Mouse (Mus musculus) gastrocnemius, postnatal 4 days (tissue): ENCODE data around the gene Tmem221. TPM values are rescaled to one million over a fixed set of nuclear protein-coding genes. Genes with fewer than 3 reads are reported as not detected.
"Not testable (repeated sequence)": the region's sequence is repeated elsewhere in the genome, so short reads cannot be mapped to it uniquely, and the experiment has no call there.

Source experiments
- DNase-seq, 2 experiments: peaks; one replicate each; pipeline ENCODE4 v3.0.0; 2021 to 2022; ENCODE audit warnings: low spot score in 2 of 2, mixed read lengths in 2 of 2
- total RNA-seq, 2 experiments: library from RNA; stranded (reverse); gene quantifications; 2 replicates each; pipeline ENCODE4 v1.2.3; 2021

The Tmem221 gene
- total RNA-seq, 2 experiments from 2014 or later, result 0.21 TPM; not detected in 1

DNA sequence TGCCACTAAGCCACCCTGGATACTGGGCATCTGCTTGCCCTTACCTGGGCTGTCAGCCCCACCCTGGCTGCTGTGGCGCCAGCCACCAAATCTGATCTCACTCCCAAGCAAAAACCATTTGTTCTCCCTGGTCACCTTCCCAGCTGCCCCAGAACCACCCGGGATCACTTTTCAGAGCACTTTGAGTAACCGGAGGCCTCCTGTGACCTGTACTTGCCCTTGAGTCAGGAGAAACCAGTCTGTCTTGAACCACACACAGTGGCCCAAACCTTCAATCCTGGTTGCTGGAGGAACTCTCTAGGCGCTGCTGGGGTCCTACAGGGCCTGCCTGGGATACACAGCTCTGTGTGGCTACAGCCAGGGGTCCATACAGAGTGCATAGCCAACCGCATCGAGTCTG lies 5.9 kb downstream of the Tmem221 start:
- DNase-seq, result no peak

- DNase-seq, result no peak
These were observed 7.9 kb downstream of the Tmem221 start for GRCm38 (mm10) chr8:71550754-71551153.

- no peak for DNase-seq
These were observed 11.1 kb downstream of the Tmem221 start for GRCm38 (mm10) chr8:71547590-71547989.

- DNase-seq, result no peak
These were observed 13.6 kb downstream of the Tmem221 start for GRCm38 (mm10) chr8:71545053-71545452.

GRCm38 (mm10) chr8:71543755-71544154 lies 14.9 kb downstream of the Tmem221 start:
- no peak for DNase-seq

- peak; percentile 85 to 95 for DNase-seq
These were observed 15.9 kb downstream of the Tmem221 start, which contains the start of gene Mvb12a for GRCm38 (mm10) chr8:71542632-71543343. TSS of gene Mvb12a (plus strand) at chr8:71542922.

DNA sequence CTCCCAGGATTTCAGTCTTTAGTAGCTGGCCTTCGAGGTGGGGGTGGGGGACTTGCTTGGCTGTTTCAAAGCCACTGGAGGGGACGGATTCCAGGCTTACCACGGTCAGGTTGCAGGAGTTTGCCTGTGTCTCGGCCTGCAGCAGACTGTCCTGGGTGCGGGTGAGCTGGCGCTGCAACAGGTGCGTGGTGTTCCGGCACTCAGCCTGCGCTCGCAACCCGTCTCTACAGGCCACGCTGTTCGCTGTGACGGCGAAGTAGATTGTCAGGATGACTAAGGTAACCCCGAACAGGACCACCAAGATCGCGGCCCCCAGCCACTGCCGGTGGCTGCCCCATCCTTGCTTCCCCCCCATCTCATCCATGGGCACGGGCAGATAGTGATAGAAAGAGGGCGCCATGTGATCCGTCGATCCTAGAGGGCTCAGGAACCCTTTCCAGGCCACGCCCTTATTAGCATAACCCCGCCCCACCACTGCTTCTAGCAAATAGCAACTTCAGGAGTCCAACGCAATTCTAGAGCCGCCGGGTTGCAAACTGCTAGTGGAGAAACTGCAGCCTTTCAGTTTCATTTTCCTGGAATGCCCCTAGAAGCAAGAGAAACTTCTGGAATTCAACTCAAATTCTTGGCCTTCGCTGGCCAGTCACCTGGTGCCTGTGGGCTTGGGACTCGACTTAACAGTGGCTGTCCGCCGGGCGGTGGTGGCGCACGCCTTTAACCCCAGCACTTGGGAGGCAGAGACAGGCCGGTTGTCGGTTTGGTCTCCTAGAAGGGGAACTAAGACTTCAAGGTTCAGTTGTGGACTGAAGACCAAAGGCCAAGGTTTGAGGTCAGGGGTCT lies 21.4 kb downstream of the Tmem221 start, which contains the start of gene Bst2:
TSS of gene Bst2 (minus strand) at position 429 of the 840 bp plus-strand sequence.
- peak; percentile 58 to 85 for DNase-seq

DNA sequence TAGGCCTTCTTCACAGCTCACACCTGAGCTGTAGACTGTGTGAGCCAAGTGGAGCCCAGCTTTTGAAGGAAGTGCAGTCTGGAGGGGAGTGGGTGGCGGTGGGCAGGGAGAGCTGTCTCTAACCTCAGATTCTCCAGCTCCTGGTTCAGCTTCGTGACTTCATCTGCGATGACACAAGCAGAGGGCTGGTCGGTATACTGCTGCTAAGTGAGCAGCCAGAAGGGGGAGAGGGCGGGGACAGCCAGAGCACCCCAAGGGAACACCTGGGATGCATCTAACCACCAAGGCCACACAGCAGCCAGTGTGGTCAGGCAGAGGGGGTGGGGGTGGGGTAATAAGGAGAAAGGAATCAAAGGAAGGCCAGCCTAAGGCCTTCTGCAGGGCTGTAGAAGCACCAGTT lies 23.0 kb downstream of the Tmem221 start:
- no peak for DNase-seq

DNA sequence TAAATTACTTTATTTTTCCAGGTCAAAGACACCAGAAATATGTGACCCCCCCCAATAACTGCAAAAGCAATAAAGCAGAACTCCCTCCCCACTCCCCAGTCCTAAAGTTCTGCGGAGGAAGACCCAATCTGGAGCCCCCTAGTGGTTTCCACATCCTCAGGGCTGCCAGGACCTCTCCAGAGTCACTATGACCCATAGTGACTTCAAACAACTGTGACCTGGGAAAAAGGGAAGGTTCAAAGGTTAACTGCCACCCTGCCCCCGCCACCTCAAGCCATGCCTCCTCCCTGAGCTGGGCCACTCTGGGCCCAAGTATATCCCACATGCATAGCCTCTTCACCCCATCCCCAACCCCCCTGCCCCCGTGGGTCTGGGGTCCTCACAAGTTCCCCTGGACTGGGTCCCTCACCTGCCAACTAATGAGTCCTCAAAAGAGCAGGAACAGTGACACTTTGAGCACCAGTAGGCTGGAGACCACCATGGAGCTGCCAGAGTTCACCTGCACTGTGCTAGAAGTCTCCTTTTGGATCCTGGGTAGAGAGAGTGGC lies 24.3 kb downstream of the Tmem221 start:
- no peak for DNase-seq

GRCm38 (mm10) chr8:71530735-71531467 lies 27.8 kb downstream of the Tmem221 start:
- DNase-seq, result not testable (repeated sequence)

- DNase-seq, result no peak
These were observed 30.2 kb downstream of the Tmem221 start for GRCm38 (mm10) chr8:71528362-71529073.

DNA sequence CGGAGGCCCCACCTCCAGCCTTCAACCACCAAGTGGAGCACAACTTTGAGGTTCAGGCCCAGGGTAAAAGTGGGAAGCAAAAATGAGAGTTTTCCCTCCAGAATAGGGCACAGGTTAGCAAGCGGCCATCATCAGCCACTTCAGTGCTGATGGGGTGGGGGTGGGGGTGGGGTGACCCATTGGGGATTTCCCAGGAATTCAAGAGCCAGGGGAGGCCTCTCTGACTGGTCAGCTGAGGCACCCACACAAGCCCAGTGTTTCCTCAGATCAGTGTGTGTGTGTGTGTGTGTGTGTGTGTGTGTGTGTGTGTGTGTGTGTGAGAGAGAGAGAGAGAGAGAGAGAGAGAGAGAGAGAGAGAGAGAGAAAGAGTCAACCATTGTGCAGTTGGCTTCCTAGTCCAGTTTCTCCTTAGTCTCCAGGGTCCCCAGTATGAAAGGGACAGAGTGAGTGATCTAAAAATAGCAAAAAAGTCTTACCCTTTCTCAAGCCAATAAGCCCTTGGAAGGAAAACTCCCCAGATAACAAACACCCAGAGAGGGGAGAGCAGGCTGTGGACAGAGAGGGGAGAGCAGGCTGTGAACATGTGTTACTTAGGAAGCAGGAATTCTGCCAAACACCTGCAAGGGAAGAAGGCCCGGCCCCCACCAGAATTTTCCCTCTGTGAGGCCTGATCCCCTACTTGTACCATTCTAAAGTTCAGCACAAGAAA lies 31.4 kb downstream of the Tmem221 start:
- DNase-seq, result no peak

DNA sequence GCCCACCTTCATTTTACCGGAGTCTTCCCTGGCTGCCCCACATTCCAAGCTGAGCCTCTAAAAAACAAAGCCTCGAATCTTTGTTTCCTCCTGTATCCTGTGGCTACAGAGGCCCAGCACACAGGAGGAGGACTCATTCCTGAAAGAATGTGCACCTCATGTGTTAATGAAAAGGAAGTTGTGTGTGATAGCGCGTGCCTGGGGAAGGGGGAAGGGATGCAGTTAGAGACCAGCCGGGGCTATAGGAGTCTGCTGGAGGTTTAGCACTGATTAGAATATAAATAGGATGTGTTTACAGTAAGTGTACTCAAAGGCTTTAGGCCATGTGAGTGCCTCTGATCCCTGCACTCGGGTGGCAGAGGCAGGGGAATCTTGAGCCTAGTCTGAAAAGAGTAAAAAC lies 32.4 kb downstream of the Tmem221 start:
- no peak for DNase-seq

DNA sequence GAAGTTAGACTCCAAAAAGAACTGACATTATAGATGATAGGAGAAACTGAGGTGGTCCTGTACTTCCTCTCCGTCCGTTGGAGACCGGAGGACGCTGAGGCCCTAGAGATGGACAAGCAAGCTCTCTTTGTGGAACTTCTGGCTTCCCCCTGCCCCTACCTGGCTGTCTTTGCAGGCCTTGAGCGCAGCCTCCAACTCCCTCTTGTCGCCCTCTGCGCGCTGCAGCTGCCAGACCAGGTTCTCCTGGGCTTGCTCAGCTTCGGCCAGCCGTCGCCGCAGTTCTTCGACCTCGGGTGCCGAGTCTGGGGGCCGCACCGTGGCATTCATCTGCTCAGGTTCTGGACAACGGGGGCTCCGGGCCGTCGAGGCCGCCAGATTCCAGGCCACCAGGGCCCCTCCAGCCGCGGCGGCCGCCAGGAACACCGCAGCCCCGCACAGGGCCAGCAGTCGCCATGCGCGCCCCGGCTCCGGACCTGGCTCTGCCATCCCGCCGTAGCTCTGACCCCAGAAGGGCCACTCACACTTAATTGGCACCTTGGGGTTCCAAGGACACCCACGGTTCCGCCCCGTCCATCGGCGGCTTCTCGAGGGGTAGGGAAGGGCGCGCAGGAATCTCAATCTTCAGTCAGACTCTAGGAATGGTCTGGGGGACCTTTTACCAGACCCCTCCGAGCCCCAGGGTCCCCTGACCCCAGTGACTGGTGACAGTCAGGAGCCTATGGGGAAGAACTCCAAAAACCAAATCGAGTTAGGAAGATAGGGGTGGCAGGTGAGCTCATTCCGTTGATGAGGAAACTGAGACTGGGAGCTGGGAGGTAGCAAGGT lies 33.2 kb downstream of the Tmem221 start, which contains the start of gene Ccdc194:
TSS of gene Ccdc194 (minus strand) at position 486 of the 825 bp plus-strand sequence.
- DNase-seq, result no peak

- peak; percentile 96 to 97 for DNase-seq
These were observed 37.0 kb downstream of the Tmem221 start for GRCm38 (mm10) chr8:71521634-71522033.

DNA sequence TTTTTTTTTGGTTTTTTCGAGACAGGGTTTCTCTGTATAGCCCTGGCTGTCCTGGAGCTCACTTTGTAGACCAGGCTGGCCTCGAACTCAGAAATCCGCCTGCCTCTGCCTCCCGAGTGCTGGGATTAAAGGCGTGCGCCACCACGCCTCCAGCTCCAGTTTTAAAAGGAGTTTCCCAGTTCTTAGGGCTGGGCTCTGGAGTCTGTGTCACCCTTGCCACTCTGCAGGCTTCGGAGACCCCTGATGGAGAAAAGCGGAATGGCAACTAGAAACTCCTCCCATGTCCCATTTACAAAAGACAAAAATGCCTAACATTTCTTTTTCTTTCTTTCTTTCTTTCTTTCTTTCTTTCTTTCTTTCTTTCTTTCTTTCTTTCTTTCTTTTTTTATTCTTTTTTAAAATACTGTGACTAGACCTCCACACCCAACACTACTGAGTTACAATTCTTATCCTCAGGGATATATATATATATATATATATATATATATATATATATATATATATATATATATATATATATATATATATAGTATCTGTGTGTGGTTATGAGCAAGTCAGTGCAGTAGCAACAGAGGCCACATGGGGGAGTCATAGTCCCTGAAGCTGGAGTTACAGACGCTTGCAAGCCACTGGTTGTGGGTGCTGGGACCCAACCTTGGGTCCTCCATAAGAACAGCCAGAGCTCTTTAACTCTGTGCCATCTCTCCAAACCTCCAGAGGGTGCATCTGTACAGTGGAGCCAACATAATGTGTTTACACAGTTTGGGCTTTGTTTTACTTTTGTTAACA lies 39.4 kb downstream of the Tmem221 start:
- DNase-seq, result peak in 1 of 2 experiments; percentile 64

GRCm38 (mm10) chr8:71516786-71517185 lies 41.9 kb downstream of the Tmem221 start:
- no peak for DNase-seq

DNA sequence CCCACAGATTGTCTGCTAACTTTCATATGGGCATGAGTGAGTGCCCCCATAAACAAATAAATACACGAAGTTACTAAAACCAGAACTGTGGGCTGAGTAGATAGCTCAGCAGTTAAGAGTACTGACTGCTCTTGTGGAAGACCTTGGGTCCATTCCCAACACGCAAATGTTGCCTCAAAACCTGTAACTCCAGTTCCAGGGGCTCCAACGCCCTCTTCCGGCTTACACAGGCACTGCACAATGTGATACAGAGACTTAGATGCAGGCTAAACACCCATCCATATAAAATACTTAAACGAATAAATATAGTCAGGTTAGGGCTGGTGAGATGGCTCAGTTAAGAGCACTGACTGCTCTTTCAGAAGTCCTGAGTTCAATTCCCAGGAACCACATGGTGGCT lies 43.6 kb downstream of the Tmem221 start:
- no peak for DNase-seq
